Mouse (Mus musculus) thymus, postnatal 10 days (tissue): ENCODE measurements at regions not wholly inside any gene's neighbourhood (a gene's known extent, or its start where the extent isn't known, plus 50 kb on each side); places are given as distances from the start of the nearest gene placed in this dataset.

Experiments
- DNase-seq, 2 experiments: peaks; one replicate each; pipeline ENCODE4 v3.0.0; 2021; ENCODE audit warnings: low spot score in 2 of 2

GRCm38 (mm10) chr14:61665815-61666214 lies 58.6 kb downstream of the Kcnrg start:
- no peak for DNase-seq

GRCm38 (mm10) chr14:61673184-61673583 lies 65.9 kb downstream of the Kcnrg start:
- no peak for DNase-seq

DNA sequence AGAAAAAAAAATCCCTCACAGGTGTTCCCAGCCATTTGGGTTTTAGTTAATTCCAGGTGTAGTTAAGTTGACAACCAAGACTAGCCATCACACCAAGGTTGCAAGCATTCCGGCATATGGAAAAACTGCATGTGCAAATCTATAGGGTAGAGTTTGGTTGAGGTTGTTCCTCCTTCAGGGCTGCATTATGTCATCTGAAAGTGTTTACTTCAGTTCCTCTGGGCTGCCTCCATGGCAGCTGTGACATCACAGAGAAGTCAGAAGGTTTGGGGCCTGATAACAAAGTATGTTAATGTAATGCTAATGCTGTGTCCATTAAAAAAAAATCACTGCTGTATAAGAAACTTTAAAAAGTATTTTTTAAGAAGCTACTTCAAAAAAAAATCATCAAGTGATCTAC lies 70.8 kb downstream of the Kcnrg start:
- DNase-seq: no peak

DNA sequence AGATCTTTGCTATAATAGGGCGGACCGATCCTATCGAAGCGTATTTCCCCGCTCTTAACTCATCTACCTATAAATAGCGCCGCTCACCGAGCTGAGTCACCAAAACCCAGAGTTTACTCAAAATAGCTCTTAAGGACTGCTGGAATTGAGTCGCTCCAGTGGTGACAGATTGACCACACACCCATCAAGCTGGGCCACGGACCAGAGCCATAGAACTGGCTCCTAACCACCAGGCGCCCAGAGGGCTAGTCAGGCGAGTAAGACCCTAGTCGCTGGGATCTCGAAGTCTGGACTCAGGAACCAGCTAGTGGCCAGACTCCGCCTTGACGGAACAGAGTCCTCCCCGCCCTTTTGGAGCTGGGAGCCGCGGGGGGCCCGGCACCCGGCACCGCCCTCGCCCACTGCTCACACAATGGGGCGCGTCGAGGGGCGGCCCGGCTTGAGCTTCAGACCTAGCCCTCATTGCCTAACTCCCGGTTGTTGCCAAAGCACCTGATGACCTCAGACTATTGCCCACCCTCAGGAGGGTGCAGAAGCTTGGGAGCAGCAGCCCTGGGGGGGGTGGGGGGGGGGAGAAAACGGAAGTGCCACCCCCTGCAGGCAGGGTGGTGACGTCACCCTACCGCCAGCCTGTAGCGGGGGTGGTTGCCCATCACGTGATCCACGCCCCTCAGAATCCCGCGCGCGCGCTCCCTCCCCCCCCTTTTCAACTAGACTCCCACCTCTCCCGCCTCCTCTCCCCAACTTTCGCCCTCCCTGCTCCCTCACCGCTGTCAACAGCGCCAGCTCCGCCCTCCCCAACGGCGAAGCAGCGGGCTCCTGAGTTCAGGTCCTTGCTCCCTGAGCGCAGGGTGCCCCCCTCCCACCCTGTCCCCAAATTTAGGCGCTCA lies 73.8 kb downstream of the Kcnrg start:
- DNase-seq: peak; percentile 89 to 90

DNA sequence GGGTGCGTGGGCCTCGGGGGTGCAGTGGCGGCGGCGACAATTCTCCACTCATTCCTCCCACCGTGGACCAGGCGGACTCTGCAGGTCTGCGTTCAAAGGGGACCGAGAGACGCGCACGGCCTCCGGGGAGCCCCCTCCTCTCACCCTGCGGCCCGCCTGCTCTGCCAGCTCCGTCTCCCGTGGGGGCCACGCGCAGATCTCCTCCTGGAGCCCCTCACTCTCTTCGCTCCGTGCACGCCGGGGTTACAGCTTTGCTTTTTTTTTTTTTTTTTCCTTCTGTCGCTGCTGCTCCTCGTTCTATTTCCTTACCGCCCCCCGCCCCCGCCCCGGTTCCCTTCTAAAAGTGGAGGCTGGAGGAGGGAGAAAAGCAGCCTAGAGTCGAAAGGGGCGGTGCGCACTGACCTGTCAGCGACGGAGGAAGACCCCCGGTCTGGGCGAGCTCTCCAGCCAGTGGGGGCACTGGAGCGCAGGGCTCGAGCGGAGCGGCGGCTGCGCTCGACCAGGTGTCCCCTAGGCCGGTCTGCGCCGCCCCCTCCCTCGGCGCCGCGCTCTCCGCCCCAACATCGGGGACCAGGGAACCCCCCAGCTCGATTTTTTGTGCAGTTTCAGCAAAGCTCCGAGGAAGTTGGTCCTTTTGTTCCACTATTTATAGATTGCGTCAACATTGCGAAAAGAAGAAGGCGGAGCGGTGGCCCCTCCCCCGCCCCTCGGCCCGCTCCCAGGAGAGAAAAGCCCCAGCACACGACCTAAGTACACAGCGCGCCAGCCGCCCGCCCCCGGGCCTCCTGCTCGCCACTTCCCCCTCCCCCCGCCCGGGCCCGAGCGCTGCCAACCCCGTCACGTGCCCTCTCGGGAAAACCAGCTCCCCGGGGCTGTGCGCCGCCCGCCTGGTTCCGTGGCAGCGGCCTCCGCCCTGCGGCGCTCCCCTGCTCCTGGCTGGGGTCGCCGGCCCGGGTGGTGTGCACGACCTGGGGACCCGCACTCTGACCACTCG lies 74.7 kb downstream of the Kcnrg start:
- DNase-seq: peak; percentile 92 to 93

DNA sequence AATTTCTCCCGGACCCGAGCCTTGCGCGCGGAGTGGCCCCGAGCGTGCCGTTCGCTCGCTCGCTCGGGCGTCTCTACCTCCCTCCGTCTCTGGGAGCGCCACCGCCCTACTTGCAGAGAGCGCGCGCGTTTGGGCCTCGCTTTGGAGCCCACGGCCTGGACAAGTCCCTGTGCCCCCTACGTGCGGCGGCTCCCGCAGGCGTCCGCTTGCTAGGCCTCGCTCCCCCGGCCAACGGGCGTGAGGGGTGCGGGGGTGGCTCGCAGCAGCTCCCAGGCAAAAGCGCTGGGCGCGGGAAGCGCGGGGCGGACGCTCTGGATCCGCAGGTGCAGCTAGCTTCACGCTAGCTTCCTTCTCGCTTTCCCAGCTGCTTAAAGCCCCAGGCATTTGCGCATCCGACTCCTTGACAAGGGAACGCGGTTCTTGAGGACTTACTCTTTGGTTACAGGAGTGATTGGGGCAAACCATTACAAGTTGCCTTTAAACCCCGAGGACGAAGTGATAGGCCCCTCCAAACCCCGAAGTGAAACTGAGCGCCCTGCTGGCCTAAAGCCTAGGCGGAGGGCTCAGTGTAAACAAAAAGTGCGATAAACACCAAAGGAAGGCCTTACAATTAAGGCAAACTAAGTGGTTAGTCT lies 75.6 kb downstream of the Kcnrg start:
- DNase-seq: peak; percentile 69 to 73

GRCm38 (mm10) chr14:61683356-61683740 lies 76.1 kb downstream of the Kcnrg start:
- DNase-seq: peak; percentile 15 to 22

GRCm38 (mm10) chr14:61683791-61684411 lies 76.6 kb downstream of the Kcnrg start:
- peak; percentile 36 to 38 for DNase-seq

GRCm38 (mm10) chr14:61684473-61685230 lies 77.4 kb downstream of the Kcnrg start:
- DNase-seq: peak; percentile 45 to 49

DNA sequence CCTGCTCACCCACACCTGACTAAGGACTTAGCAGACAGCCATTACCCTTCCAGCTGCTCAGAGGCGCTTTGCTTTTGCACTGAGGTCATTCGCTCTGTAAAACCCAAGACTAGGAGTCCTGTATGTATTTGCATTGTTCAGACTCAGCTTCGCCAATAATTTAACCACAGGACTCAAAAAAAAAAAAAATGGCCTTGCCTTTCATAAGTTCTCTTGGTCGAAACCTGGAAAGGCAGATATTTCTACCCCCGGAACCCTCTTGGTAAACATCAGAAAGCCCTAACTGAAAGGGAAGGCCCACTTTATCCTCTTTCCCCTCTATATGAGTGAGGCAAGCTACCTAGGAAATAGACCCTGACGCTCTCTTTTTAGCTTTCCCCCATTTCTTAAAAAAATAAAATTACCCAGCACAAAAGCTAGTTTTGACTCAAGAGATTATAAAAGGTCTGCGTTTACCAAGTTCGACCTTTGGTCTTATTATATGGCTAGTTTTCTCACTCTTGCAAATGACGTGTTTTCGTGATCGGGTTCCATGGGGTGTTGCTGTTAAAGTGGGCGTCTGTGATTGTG lies 78.1 kb downstream of the Kcnrg start:
- DNase-seq: no peak

DNA sequence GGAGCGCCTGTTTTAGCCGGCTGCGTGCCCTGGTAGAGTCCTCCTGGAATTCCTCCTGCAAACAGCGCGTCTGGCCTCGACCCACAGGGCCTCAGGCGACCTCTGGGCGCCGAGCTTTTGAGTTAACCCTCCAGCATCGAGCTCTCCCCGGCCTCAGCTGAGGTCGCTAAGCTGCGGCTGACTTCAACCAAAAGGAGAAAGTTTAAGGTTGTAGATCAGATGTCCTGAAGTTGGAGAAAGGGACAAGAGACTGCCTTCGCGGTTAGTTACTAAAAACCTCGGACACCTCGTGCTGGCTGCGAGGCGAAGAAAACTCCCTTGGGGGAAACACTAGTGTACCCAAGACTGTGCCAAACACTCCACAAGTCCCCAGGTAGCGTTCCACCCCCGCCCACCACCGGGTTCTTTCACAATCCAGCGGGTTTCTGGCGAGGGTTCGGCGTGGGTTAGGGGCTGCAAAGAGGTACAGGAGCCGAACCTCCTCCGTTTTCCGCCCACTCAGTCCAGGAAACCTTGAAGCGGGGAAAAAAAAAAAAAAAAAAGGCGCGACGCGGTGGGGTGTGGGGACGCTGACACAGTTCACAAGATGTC lies 78.9 kb downstream of the Kcnrg start:
- DNase-seq: peak; percentile 18 to 23

- peak; percentile 16 to 29 for DNase-seq
Observed at GRCm38 (mm10) chr14:61686821-61687341, 79.6 kb downstream of the Kcnrg start.

GRCm38 (mm10) chr14:61687346-61688012 lies 80.2 kb downstream of the Kcnrg start:
- DNase-seq: no peak

DNA sequence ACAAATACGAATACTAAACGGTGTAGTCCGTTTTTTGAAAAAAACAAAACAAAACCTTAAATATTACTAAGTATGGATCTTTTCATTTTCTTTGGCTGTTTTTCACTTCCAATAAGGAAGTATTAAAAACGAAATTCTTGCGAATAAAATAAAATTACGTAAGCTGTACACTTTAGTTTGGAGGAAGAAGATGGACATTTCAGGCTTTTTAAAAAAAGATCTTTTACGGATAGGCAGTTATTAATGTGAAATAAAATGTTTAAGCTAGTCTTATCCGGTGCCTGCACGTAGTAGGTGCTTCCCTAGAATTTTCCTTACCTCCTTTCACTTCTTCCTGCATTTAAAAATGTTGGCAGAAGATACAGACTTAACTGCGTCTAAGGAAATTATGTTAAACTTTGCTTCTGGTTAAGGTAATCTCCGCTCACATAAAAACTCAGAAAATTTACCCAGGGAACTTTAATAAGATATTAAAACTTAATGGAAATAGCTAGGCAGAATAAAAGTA lies 80.8 kb downstream of the Kcnrg start:
- no peak for DNase-seq

GRCm38 (mm10) chr14:61688666-61689065 lies 81.4 kb downstream of the Kcnrg start:
- no peak for DNase-seq

DNA sequence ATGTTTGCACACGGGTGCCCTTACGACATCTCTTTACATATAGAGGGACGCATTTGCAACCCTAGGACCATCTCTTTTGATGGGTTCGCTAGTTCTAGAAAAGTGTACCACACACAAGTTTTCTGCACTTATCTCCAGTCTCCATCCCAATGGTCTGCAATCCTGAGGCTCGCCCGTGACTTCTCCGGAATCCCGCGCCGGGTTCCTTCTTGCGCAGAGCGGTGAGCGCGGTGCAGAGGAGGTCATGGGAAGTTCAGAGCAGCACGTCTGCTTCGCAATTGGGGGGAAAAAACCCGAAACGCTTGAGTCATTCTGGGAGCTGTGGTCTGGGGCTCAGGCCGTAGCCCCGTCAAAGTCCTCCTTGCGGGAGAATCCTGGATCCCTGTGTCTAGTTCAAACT lies 82.0 kb downstream of the Kcnrg start:
- DNase-seq: no peak

- DNase-seq: no peak
Observed at GRCm38 (mm10) chr14:61689776-61690175, 82.5 kb downstream of the Kcnrg start.

DNA sequence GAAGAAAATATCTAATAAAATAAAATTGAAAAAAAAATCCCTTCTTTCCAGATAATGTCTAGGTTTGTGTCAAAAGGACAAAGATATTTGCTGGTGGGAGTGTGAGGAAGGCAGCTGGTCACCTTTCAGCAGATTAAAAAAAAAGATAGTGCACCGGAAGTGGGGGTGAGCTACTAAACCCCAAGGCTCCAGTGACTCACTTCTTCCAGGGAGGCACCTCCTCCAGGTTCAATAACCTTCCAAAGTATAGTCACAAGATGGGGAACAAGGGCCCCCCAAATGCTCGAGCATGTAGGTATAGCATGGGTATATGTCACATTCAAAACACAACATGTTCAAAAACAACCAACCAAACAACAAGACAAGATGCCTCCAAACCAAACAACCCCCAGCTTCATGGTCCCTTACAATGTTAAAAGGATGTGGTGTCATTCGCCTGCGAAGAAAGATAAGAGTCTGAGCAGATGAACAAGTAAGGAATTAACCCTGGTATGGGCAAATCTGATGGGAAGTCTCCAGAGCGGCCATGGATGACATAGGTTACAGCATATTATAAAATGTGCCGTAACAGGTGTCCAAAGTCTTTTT lies 84.6 kb downstream of the Kcnrg start:
- no peak for DNase-seq

GRCm38 (mm10) chr14:61694796-61695195 lies 87.5 kb downstream of the Kcnrg start:
- DNase-seq: no peak
